Mouse (Mus musculus) heart, postnatal 0 days (tissue): Measurements from ENCODE around the gene Clec4f. TPM values are rescaled to one million over a fixed set of nuclear protein-coding genes. Genes with fewer than 3 reads are reported as not detected.
A peak's percentile ranks its signal among the peaks of the same experiment; 100 is the strongest.

Experiments
- ATAC-seq: fragments of 200-750 bp; cut with Nextera tagmentation; 2 replicates; pipeline ENCODE4 v1.8.0; 2017; ENCODE audit warnings: low read depth, moderate number of reproducible peaks, moderate library complexity; ENCODE audit not compliant: insufficient read depth
- DNase-seq: peaks from one replicate; pipeline ENCODE4 v3.0.0-alpha.2; 2016; ENCODE audit warnings: low spot score
- H3K27ac ChIP-seq: fragments of 300-500 bp; sonication (generic); 2 replicates; pipeline ENCODE4 v1.5.1; 2014; ENCODE audit warnings: low read depth, mild to moderate bottlenecking
- H3K27me3 ChIP-seq: fragments of 300-500 bp; sonication (generic); 2 replicates; pipeline ENCODE4 v1.6.1; 2014; ENCODE audit warnings: low read length, mixed read lengths; ENCODE audit not compliant: control insufficient read depth, insufficient read depth
- H3K36me3 ChIP-seq: fragments of 300-500 bp; sonication (generic); replicated peaks from 2 replicates; pipeline ENCODE4 v1.6.1; 2014; ENCODE audit warnings: low read length, mixed read lengths; ENCODE audit not compliant: control insufficient read depth, insufficient read depth
- H3K4me1 ChIP-seq: fragments of 300-500 bp; sonication (generic); 2 replicates; pipeline ENCODE4 v1.6.1; 2014; ENCODE audit warnings: antibody characterized with exemption; ENCODE audit not compliant: control insufficient read depth, insufficient read depth
- H3K4me2 ChIP-seq: fragments of 300-500 bp; sonication (generic); 2 replicates; pipeline ENCODE4 v1.6.1; 2014; ENCODE audit warnings: low read depth, mild to moderate bottlenecking, low read length, moderate library complexity
- H3K4me3 ChIP-seq: fragments of 300-500 bp; sonication (generic); 2 replicates; pipeline ENCODE4 v1.5.1; 2014; ENCODE audit warnings: low read depth, low read length
- H3K9ac ChIP-seq: fragments of 300-500 bp; sonication (generic); replicated peaks from 2 replicates; pipeline ENCODE4 v1.6.1; 2014; ENCODE audit warnings: low read depth, low read length, mixed read lengths
- H3K9me3 ChIP-seq: fragments of 300-500 bp; sonication (generic); replicated peaks from 2 replicates; pipeline ENCODE4 v1.6.1; 2016; ENCODE audit warnings: low read length; ENCODE audit not compliant: control insufficient read depth
- CTCF ChIP-seq: IDR thresholded peaks from 2 replicates; pipeline ENCODE4 v1.5.1; 2016; ENCODE audit warnings: antibody characterized with exemption, control low read depth, low read depth
- EP300 ChIP-seq: IDR thresholded peaks from 2 replicates; pipeline ENCODE4 v1.6.1; 2016; ENCODE audit warnings: antibody characterized with exemption, low read depth
- WGBS: fragments of 180-500 bp; shearing (Covaris S2); extraction: QIAGEN DNeasy Blood & Tissue Kit; methylation state at CpG from one replicate; pipeline ENCODE4 v1.1.7; 2014; 5-methylcytosine and 5-hydroxymethylcytosine counted together
- polyA plus RNA-seq: library from polyadenylated mRNA; unstranded; fragments of >200 nt; fragmentation: Nextera tagmentation; extraction: Ambion mirVana; gene quantifications from 2 replicates; pipeline ENCODE4 v1.2.1, GENCODE M21; 2015
- total RNA-seq: library from RNA; depleted of rRNA; stranded (reverse); fragments of >200 nt; gene quantifications from 2 replicates; pipeline ENCODE4 v1.2.3, GENCODE M21; 2014; ENCODE audit warnings: low replicate concordance

Gene Clec4f
- total and polyA plus RNA-seq, 2 experiments from 2014 or later: 0.59 TPM; not detected in 1

DNA sequence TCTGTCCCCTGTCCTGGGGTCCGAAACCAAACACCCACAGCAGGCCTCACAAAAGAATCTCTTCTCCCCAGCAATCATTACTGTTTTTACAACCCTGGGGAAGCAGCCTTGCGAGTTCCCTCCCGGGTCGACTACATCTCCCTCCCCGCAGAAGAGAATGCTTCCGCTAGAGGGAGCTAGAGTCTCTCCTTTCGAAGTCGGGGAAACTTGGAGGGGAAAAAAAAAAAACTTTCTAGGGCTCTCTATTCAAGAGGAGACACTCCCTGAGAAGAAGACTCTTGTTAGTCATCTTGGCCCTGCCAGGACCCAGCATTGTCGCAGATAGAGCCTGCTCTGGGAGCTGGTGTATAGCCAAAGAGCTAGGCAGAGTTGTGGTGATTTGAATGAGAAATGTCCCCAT lies 37.8 kb upstream of the Clec4f start:
- no peaks in the 10 kb centered on the region for H3K9me3 ChIP-seq
- H3K27me3 ChIP-seq: peaks cover 96% of the 10 kb centered on the region
- H3K4me2 ChIP-seq: no peak overlapping the region
- DNase-seq (peak; percentile 69), ATAC-seq (no peak)
- H3K4me1 ChIP-seq: no peaks in the 10 kb centered on the region
- H3K27ac ChIP-seq: no peak overlapping the region
- WGBS: 2% methylated on average over 9 of the region's 9 CpGs
- no peak overlapping the region for H3K4me3 ChIP-seq
- H3K9ac ChIP-seq: no peak overlapping the region
- TF ChIP-seq CTCF (peak; percentile 71), EP300 (no peak)
- no peaks in the 10 kb centered on the region for H3K36me3 ChIP-seq

DNA sequence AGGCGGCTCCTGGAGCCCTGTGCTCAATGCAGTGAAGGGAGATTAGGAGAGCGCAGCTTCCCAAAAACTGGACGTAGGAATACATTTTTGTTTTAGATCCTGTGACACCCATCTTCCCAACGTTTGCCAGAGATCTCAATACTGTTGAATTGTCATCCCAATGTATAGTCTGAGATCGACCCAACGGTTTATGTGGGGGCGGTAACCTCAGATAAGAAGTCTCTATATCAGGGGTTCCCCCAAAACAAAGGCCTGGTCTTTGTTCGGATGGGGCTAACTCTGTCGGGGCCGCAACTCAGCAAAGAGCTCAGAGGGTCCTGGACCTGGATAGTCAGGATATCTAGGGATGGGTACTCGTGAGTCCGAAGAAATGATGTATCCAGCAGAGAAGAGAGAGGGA lies 37.0 kb upstream of the Clec4f start:
- no peak for ATAC-seq
- WGBS: under 1% methylated on average over 12 of the region's 12 CpGs
- Histone ChIP-seq H3K4me2 (no peak overlapping the region), H3K4me3 (no peak overlapping the region), H3K4me1 (no peaks in the 10 kb centered on the region), H3K27ac (no peak overlapping the region), H3K36me3 (no peaks in the 10 kb centered on the region), H3K27me3 (peaks cover 95% of the 10 kb centered on the region), H3K9ac (no peak overlapping the region), H3K9me3 (no peaks in the 10 kb centered on the region)
- TF ChIP-seq CTCF: no peak
- TF ChIP-seq EP300: no peak
- no peak for DNase-seq

DNA sequence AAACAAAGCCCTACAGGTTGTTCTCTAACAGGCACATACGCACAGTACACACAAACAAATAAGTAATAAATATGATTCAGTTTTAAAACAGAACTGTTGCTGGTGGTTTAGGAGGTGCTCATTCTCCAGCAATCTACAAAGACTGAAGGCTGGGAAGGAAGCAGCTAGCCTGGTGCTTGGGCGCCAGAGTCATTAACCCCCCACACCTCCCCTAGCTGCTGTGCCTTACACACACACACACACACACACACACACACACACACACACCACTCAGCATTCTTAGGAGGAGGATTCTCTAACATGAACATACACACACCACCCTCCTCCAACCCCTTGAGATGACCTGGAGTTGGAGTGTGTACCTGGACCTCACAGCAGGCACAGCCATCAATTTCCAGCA lies 34.9 kb upstream of the Clec4f start:
- H3K4me2 ChIP-seq: no peak overlapping the region
- no peak overlapping the region for H3K9ac ChIP-seq
- DNase-seq (no peak), ATAC-seq (no peak)
- WGBS: 45% methylated on average over 2 of the region's 2 CpGs
- H3K27ac ChIP-seq: no peak overlapping the region
- no peaks in the 10 kb centered on the region for H3K9me3 ChIP-seq
- TF ChIP-seq EP300 (no peak), CTCF (no peak)
- no peaks in the 10 kb centered on the region for H3K4me1 ChIP-seq
- no peak overlapping the region for H3K4me3 ChIP-seq
- peaks cover 75% of the 10 kb centered on the region for H3K27me3 ChIP-seq
- H3K36me3 ChIP-seq: no peaks in the 10 kb centered on the region

GRCm38 (mm10) chr6:83690277-83690676 lies 34.3 kb upstream of the Clec4f start:
- Histone ChIP-seq H3K9ac (no peak overlapping the region), H3K9me3 (no peaks in the 10 kb centered on the region), H3K4me3 (no peak overlapping the region), H3K27me3 (peaks cover 71% of the 10 kb centered on the region), H3K4me1 (no peaks in the 10 kb centered on the region), H3K27ac (no peak overlapping the region), H3K4me2 (no peak overlapping the region), H3K36me3 (no peaks in the 10 kb centered on the region)
- WGBS: 28% methylated on average over 4 of the region's 5 CpGs
- ATAC-seq (no peak), DNase-seq (peak; percentile 45)
- TF ChIP-seq EP300 (no peak), CTCF (peak; percentile 75)

DNA sequence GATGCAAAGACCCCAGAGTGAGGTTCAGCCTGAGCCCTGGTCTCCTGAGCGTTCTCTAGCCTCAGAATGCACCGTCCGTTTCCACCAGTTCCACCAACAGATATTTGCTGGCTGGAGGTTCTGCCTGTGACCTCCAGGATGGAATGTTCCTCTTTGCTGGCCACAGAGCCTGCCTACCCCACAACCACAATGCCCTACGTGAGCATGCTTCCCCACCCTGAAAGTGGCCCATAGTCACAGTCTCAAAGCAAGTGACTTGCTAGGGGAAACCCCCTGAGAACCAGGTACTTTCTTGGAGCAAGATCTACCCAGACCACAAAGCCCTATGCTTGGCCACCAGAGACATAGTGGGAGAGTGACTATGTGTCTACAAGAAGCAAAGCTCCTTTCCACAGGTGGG lies 33.4 kb upstream of the Clec4f start:
- H3K9me3 ChIP-seq: no peaks in the 10 kb centered on the region
- peaks cover 68% of the 10 kb centered on the region for H3K27me3 ChIP-seq
- H3K4me1 ChIP-seq: no peaks in the 10 kb centered on the region
- no peak overlapping the region for H3K4me3 ChIP-seq
- H3K36me3 ChIP-seq: no peaks in the 10 kb centered on the region
- no peak for TF ChIP-seq CTCF
- TF ChIP-seq EP300: no peak
- H3K27ac ChIP-seq: no peak overlapping the region
- ATAC-seq: no peak
- no peak overlapping the region for H3K4me2 ChIP-seq
- DNase-seq: no peak
- H3K9ac ChIP-seq: no peak overlapping the region
- 56% methylated on average over 4 of the region's 4 CpGs for WGBS

DNA sequence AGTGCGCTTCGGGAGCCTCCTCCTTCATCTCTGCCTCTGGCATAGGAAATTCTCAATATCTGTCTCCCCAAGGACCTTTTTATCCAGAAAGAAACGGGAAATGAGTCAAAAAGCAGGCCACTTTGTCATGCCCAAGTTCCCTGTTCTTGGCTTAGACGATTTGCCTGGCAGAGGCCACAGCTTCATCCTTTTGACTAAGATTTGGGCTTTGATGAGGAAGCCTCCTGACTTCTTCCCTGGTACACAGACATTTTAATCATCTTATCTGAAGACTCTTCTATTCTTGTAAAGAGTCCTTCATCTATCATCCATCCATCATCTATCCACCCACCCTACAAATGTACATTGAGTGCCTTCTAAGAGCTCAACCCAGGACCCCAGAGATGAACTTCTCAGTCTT lies 21.8 kb upstream of the Clec4f start, which contains the start of gene Cd207:
TSS of gene Cd207 (minus strand) at position 101 of the 400 bp plus-strand sequence.
- WGBS: 53% methylated on average over 4 of the region's 4 CpGs
- no peak within 1 kb of the TSS for H3K9ac ChIP-seq
- H3K4me1 ChIP-seq: no peaks in the 10 kb centered on the region
- no peak within 1 kb of the TSS for H3K27ac ChIP-seq
- DNase-seq: no peak
- 0 out of 2 replicates have a peak, but pooled peaks cover 9% of the 10 kb centered on the region for H3K27me3 ChIP-seq
- H3K9me3 ChIP-seq: no peaks in the 10 kb centered on the region
- no peak for ATAC-seq
- no peaks in the 10 kb centered on the region for H3K36me3 ChIP-seq
- no peak within 1 kb of the TSS for H3K4me3 ChIP-seq
- no peak within 1 kb of the TSS for H3K4me2 ChIP-seq
- TF ChIP-seq CTCF (no peak), EP300 (no peak)
